Mouse (Mus musculus) ZHBTc4 (cell line): Measurements from ENCODE around the gene Zfp128.
A peak's percentile ranks its signal among the peaks of the same experiment; 100 is the strongest.
"Not testable (repeated sequence)": the region's sequence is repeated elsewhere in the genome, so short reads cannot be mapped to it uniquely, and the experiment has no call there.

Source experiments
- DNase-seq: peaks from one replicate; pipeline ENCODE4 v3.0.0-alpha.2; 2011; ENCODE audit warnings: low read depth, low spot score

The Zfp128 gene

GRCm38 (mm10) chr7:12880911-12881660 lies at the start of gene Zfp128:
Gene Zfp128, plus strand, starts transcription at chr7:12881177.
- DNase-seq: peak; percentile 95

- DNase-seq: peak; percentile 97
Measured at GRCm38 (mm10) chr7:12834162-12835120, 46.5 kb upstream of the Zfp128 start, which contains the start of gene Zfp110. Gene Zfp110, plus strand, starts transcription at chr7:12834761.

- peak; percentile 15 for DNase-seq
Measured at GRCm38 (mm10) chr7:12835193-12835671, 45.7 kb upstream of the Zfp128 start.

GRCm38 (mm10) chr7:12835779-12836178 lies 45.2 kb upstream of the Zfp128 start:
- no peak for DNase-seq

- peak; percentile 62 for DNase-seq
Measured at GRCm38 (mm10) chr7:12874301-12874700, 6.7 kb upstream of the Zfp128 start.

GRCm38 (mm10) chr7:12880036-12880435 lies 941 bp upstream of the Zfp128 start:
- DNase-seq: no peak

GRCm38 (mm10) chr7:12880497-12880896 lies 480 bp upstream of the Zfp128 start:
- not testable (repeated sequence) for DNase-seq

GRCm38 (mm10) chr7:12886563-12887266 lies 5.7 kb downstream of the Zfp128 start:
- no peak for DNase-seq

- DNase-seq: no peak
Measured at GRCm38 (mm10) chr7:12887585-12887984, 6.6 kb downstream of the Zfp128 start.

GRCm38 (mm10) chr7:12890928-12891327 lies 10.0 kb downstream of the Zfp128 start:
- DNase-seq: no peak

- no peak for DNase-seq
Measured at GRCm38 (mm10) chr7:12891334-12891733, 10.4 kb downstream of the Zfp128 start.

- DNase-seq: peak; percentile 96
Measured at GRCm38 (mm10) chr7:12897655-12898410, 16.9 kb downstream of the Zfp128 start, which contains the start of gene Zscan22. Gene Zscan22, plus strand, starts transcription at chr7:12897815.

- no peak for DNase-seq
Measured at GRCm38 (mm10) chr7:12901517-12901916, 20.5 kb downstream of the Zfp128 start.

GRCm38 (mm10) chr7:12903623-12904022 lies 22.6 kb downstream of the Zfp128 start:
- DNase-seq: peak; percentile 95

GRCm38 (mm10) chr7:12905146-12905545 lies 24.2 kb downstream of the Zfp128 start:
- DNase-seq: no peak

GRCm38 (mm10) chr7:12909498-12909962 lies 28.6 kb downstream of the Zfp128 start:
- DNase-seq: peak; percentile 51

- DNase-seq: peak; percentile 76
Measured at GRCm38 (mm10) chr7:12910181-12910668, 29.2 kb downstream of the Zfp128 start.

GRCm38 (mm10) chr7:12913556-12913955 lies 32.6 kb downstream of the Zfp128 start:
- DNase-seq: peak; percentile 49

GRCm38 (mm10) chr7:12920495-12920894 lies 39.5 kb downstream of the Zfp128 start:
- not testable (repeated sequence) for DNase-seq

GRCm38 (mm10) chr7:12921318-12921704 lies 40.3 kb downstream of the Zfp128 start:
- no peak for DNase-seq
